Mouse (Mus musculus) ES-Bruce4 (cell line): Measurements from ENCODE around the gene Cib3.
A peak's percentile ranks its signal among the peaks of the same experiment; 100 is the strongest.

Experiments
- CTCF ChIP-seq: IDR thresholded peaks from one replicate; pipeline ENCODE4 v1.8.1; 2011; ENCODE audit warnings: low read depth, low read length
- EP300 ChIP-seq: IDR thresholded peaks from 2 replicates; pipeline ENCODE4 v1.6.1; 2011; ENCODE audit warnings: low read depth, low read length; ENCODE audit not compliant: insufficient read depth
- POLR2A ChIP-seq: IDR thresholded peaks from one replicate; pipeline ENCODE4 v1.8.1; 2011; ENCODE audit warnings: low read length; ENCODE audit not compliant: insufficient read depth

DNA sequence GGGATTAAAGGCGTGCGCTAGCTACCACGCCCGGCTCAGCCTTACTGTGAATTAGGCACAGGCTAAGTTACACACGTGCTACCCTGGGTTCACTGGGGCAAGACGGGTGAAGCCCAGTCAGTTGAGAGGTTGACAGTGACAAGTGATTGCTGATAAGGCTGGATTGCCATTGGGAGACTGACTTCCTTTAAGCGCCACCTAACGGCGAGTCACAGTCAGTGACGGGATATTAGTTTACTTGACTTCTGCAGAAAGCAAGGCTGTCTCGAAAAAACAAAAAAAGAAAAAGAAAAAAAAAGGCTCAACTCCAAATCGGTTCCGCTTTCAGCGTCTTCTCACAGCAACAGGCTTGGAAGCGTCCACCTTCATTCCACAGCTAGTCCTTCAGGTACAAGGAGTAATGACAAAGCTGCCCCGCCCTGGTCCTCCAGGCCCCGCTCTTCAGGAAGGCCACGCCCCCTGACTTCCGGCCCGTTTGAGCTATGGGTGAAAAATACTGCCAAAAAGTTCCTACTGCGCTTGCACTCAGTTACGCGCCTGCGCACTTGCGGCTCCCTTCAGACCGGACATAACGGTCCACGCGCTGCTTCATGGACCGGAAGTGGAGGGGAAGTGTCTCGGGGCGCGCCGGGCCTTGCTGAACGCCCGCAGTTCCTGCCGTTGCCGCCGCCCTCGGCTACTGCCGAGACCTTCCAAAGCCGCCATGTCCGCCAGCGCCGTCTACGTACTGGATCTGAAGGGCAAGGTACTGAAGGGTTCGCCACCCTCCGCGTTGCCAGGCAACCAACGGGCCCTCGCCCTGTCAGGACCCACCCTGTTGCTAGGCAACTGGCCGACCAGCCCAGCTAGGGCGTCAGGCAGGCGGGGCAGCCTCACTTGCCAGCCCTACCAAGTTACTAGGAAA lies 27.1 kb upstream of the Cib3 start, which contains the start of gene Ap1m1:
- TF ChIP-seq CTCF (peak; percentile 50), POLR2A (peak; percentile 30), EP300 (0 out of 2 replicates have a peak, but pooled peaks have one; percentile 44)
